Mouse (Mus musculus) fat pad, adult 2 months (tissue): ENCODE measurements around the gene Gm36176.

Experiments
- DNase-seq: peaks from one replicate; pipeline ENCODE4 v3.0.0-alpha.2; 2011; ENCODE audit warnings: low read depth, low spot score; ENCODE audit errors: extremely low read depth

The Gm36176 gene

GRCm38 (mm10) chr10:77878985-77879384 lies 32.4 kb downstream of the Gm36176 start:
- no peak for DNase-seq

GRCm38 (mm10) chr10:77880305-77880704 lies 33.7 kb downstream of the Gm36176 start:
- DNase-seq = no peak

GRCm38 (mm10) chr10:77882553-77882952 lies 36.0 kb downstream of the Gm36176 start:
- DNase-seq = no peak

- no peak for DNase-seq
Observed at GRCm38 (mm10) chr10:77886007-77886747, 39.6 kb downstream of the Gm36176 start.

GRCm38 (mm10) chr10:77890987-77891565 lies 44.5 kb downstream of the Gm36176 start:
- DNase-seq = no peak

- DNase-seq = no peak
Observed at GRCm38 (mm10) chr10:77895562-77895961, 49.0 kb downstream of the Gm36176 start.
